Comparison of ENCODE assay signal across 10 mouse cellular contexts in the genomic region with DNA sequence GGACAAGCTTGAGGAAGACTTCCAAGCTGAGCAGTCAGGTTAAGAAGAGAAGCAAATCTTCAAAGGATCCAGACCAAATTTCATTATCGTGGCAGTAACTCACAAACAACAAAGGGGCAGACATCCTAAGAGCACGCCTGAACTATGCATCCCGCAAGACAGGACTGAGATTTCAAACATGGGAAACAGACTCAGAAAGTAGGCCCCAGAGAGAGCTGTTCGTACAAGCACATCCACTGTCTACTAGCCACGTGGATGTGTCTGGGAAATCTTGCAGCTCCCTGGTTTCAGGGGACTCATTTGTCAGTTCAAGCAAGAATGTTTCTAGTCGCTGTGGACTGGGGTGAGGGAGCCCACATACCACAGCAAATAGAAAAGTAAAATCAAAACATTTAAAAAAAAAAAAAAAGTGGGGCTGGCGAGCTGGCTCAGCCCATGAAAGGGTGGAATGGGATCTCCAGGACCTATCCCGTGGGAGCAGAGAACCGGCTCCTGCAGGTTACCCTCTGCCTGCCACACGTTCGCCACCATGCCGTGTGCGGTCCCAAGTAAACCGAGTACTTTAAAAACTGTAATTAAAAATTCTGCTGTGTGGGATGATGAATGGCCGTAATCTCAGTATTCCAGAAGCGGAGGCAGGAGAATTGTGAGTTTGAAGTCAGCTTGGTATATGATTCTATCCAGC. TPM values are rescaled to one million over a fixed set of nuclear protein-coding genes. Genes with fewer than 3 reads are reported as not detected.
A peak's percentile ranks its signal among the peaks of the same experiment; 100 is the strongest.
DNase-seq lines count a peak whose midpoint lies in the region; ATAC-seq and TF ChIP-seq lines count a peak whose summit lies in the region.
"Had no signal": no experiment of that assay in that cellular context is flagged by ENCODE, and none has a peak within 500 bp of the region (broad histone marks: within the 10 kb centered on the region; RNA-seq: fewer than 3 reads in every experiment).

No protein-coding gene starts in this region.

- H3K4me1 ChIP-seq in kidney, postnatal 0 days (replicated peaks; ENCODE audit: insufficient read depth, low read length): peaks cover 16% of the 10 kb centered on the region; the same call in 1 of the 2 replicates
- H3K4me1 ChIP-seq in forebrain, embryonic 14.5 days (ENCODE audit: control insufficient read depth, insufficient read depth, low read length): peaks cover 16% of the 10 kb centered on the region
- peaks cover 21% of the 10 kb centered on the region for H3K4me1 ChIP-seq in limb, embryonic 10.5 days
- peaks cover 54% of the 10 kb centered on the region for H3K4me1 ChIP-seq in neural tube, embryonic 15.5 days

- TF ChIP-seq CTCF in kidney, postnatal 0 days (IDR thresholded peaks at IDR 0.05; ENCODE audit: low read depth): no peak

- no peak for DNase-seq in kidney, postnatal 0 days (ENCODE audit: low spot score)
- DNase-seq in kidney, postnatal 14 days: no peak
- DNase-seq in forebrain, embryonic 14.5 days (ENCODE audit: low spot score): peak; percentile 37
- DNase-seq in limb, embryonic 10.5 days (ENCODE audit: low spot score): no peak
- DNase-seq in spleen, adult 12 weeks (ENCODE audit: low spot score): no peak
- DNase-seq in cerebellum, adult 11 months: no peak
- no peak for DNase-seq in thymus, adult 18-20 months

- no peak overlapping the region for H3K4me2 ChIP-seq in kidney, postnatal 0 days (ENCODE audit: low read length)
- no peak overlapping the region; the same call in 1 of the 2 replicates for H3K4me2 ChIP-seq in forebrain, embryonic 14.5 days (ENCODE audit: low read length)
- peak overlapping the region; percentile 43 for H3K4me2 ChIP-seq in neural tube, embryonic 15.5 days

- WGBS in kidney, postnatal 0 days: 52% methylated on average over 16 of the region's 16 CpGs
- WGBS in forebrain, embryonic 14.5 days: 51% methylated on average over 16 of the region's 16 CpGs
- WGBS in limb, embryonic 10.5 days: 72% methylated on average over 16 of the region's 16 CpGs
- 29% methylated on average over 16 of the region's 16 CpGs for WGBS in neural tube, embryonic 15.5 days

- ATAC-seq in kidney, postnatal 0 days (replicated peaks; ENCODE audit: low FRiP score, low read depth): no peak
- peak; percentile 8; the same call in 1 of the 2 replicates for ATAC-seq in forebrain, embryonic 14.5 days
- ATAC-seq in neural tube, embryonic 15.5 days (ENCODE audit: low FRiP score): peak; percentile 71
- ATAC-seq: inflammation-experienced regulatory T-cells, adult 6 months had no signal

- no peaks in the 10 kb centered on the region for H3K27me3 ChIP-seq in kidney, postnatal 0 days (ENCODE audit: insufficient read depth, low read length)
- peaks cover 52% of the 10 kb centered on the region for H3K27me3 ChIP-seq in forebrain, embryonic 14.5 days (replicated peaks; ENCODE audit: control insufficient read depth, insufficient read depth, low read length)
- no peaks in the 10 kb centered on the region for H3K27me3 ChIP-seq in limb, embryonic 10.5 days (ENCODE audit: low read depth, poor library complexity, severe bottlenecking)
- H3K27me3 ChIP-seq in neural tube, embryonic 15.5 days (replicated peaks): no peaks in the 10 kb centered on the region

- no peaks in the 10 kb centered on the region for H3K36me3 ChIP-seq in kidney, postnatal 0 days (ENCODE audit: insufficient read depth, low read length)
- H3K36me3 ChIP-seq in forebrain, embryonic 14.5 days (ENCODE audit: control insufficient read depth, insufficient read depth, low read length): no peaks in the 10 kb centered on the region
- H3K36me3 ChIP-seq in limb, embryonic 10.5 days: no peaks in the 10 kb centered on the region
- H3K36me3 ChIP-seq in neural tube, embryonic 15.5 days: no peaks in the 10 kb centered on the region; the same call in 1 of the 2 replicates

- H3K27ac ChIP-seq in kidney, postnatal 0 days: peak overlapping the region; percentile 50; the same call in 1 of the 2 replicates
- peak overlapping the region; percentile 72 for H3K27ac ChIP-seq in forebrain, embryonic 14.5 days (ENCODE audit: low read depth, low read length)
- peak overlapping the region; percentile 75 for H3K27ac ChIP-seq in limb, embryonic 10.5 days
- H3K27ac ChIP-seq in neural tube, embryonic 15.5 days (replicated peaks): peak overlapping the region; percentile 91

- H3K9me3 ChIP-seq in kidney, postnatal 0 days (replicated peaks; ENCODE audit: low read length): no peaks in the 10 kb centered on the region
- H3K9me3 ChIP-seq in forebrain, embryonic 14.5 days (replicated peaks; ENCODE audit: control insufficient read depth, low read length): no peaks in the 10 kb centered on the region
- H3K9me3 ChIP-seq in limb, embryonic 10.5 days (replicated peaks): no peaks in the 10 kb centered on the region
- no peaks in the 10 kb centered on the region for H3K9me3 ChIP-seq in neural tube, embryonic 15.5 days (replicated peaks)
- H3K9me3 ChIP-seq: megakaryocyte, embryonic 14.5 days had no signal

- H3K9ac ChIP-seq in kidney, postnatal 0 days (ENCODE audit: low read depth, low read length): no peak overlapping the region
- 0 out of 2 replicates have a peak overlapping the region, but pooled peaks have one; percentile 13 for H3K9ac ChIP-seq in forebrain, embryonic 14.5 days (ENCODE audit: low read length)
- H3K9ac ChIP-seq in neural tube, embryonic 15.5 days (replicated peaks): peak overlapping the region; percentile 36; the same call in 1 of the 2 replicates

- H3K4me3 ChIP-seq in kidney, postnatal 0 days (replicated peaks; ENCODE audit: low read depth, low read length): no peak overlapping the region
- no peak overlapping the region for H3K4me3 ChIP-seq in forebrain, embryonic 14.5 days (ENCODE audit: low read depth, low read length)
- no peak overlapping the region for H3K4me3 ChIP-seq in limb, embryonic 10.5 days
- H3K4me3 ChIP-seq in neural tube, embryonic 15.5 days (replicated peaks): no peak overlapping the region
- H3K4me3 ChIP-seq: megakaryocyte, embryonic 14.5 days had no signal

RNA-seq across cellular contexts. Expression of gene Abat, which starts 11.1 kb away (rescaled TPM):
- polyA plus RNA-seq in kidney, postnatal 0 days (2015; fragmentation: Nextera tagmentation; extraction: Ambion mirVana): 33.9 and 36.6 TPM in 2 replicates
- 34.9 and 36.0 TPM in 2 replicates for polyA plus RNA-seq in forebrain, embryonic 14.5 days (2014; fragmentation: Nextera tagmentation; extraction: Ambion mirVana)
- polyA plus RNA-seq in limb, embryonic 10.5 days (2016; fragmentation: Nextera tagmentation; extraction: Ambion mirVana): 14.9 and 22.7 TPM in 2 replicates
- polyA plus RNA-seq in neural tube, embryonic 15.5 days (2015; fragmentation: Nextera tagmentation; extraction: Ambion mirVana): 111 TPM in 2 replicates

RNA-seq across cellular contexts. Expression of gene Mettl22, which starts 53.7 kb away (rescaled TPM):
- 15.2 and 18.4 TPM in 2 replicates for polyA plus RNA-seq in kidney, postnatal 0 days (2015; fragmentation: Nextera tagmentation; extraction: Ambion mirVana)
- polyA plus RNA-seq in forebrain, embryonic 14.5 days (2014; fragmentation: Nextera tagmentation; extraction: Ambion mirVana): 43.9 and 48.6 TPM in 2 replicates
- 18.2 and 22.5 TPM in 2 replicates for polyA plus RNA-seq in limb, embryonic 10.5 days (2016; fragmentation: Nextera tagmentation; extraction: Ambion mirVana)
- 45.7 and 54.2 TPM in 2 replicates for polyA plus RNA-seq in neural tube, embryonic 15.5 days (2015; fragmentation: Nextera tagmentation; extraction: Ambion mirVana)
